Mouse (Mus musculus): ENCODE measurements around the gene Gramd1b.
A peak's percentile ranks its signal among the peaks of the same experiment; 100 is the strongest.

The Gramd1b gene

GRCm38 (mm10) chr9:40456191-40456590 lies 75.0 kb downstream of the Gramd1b start:
- no peak for DNase-seq

GRCm38 (mm10) chr9:40455336-40456185 lies 75.6 kb downstream of the Gramd1b start:
- DNase-seq, result peak; percentile 55

GRCm38 (mm10) chr9:40455020-40455335 lies 76.2 kb downstream of the Gramd1b start:
- DNase-seq, result no peak

- DNase-seq, result no peak
These were observed 77.3 kb downstream of the Gramd1b start for GRCm38 (mm10) chr9:40453889-40454288.

- DNase-seq, result no peak
These were observed 79.0 kb downstream of the Gramd1b start for GRCm38 (mm10) chr9:40452208-40452607.

GRCm38 (mm10) chr9:40450776-40451175 lies 80.4 kb downstream of the Gramd1b start:
- no peak for DNase-seq

- DNase-seq, result no peak
These were observed 80.8 kb downstream of the Gramd1b start for GRCm38 (mm10) chr9:40450417-40450714.

GRCm38 (mm10) chr9:40449610-40450416 lies 81.4 kb downstream of the Gramd1b start:
- no peak for DNase-seq

- DNase-seq, result no peak
These were observed 82.4 kb downstream of the Gramd1b start for GRCm38 (mm10) chr9:40448646-40449243.

GRCm38 (mm10) chr9:40447265-40447664 lies 83.9 kb downstream of the Gramd1b start:
- DNase-seq, result no peak

GRCm38 (mm10) chr9:40444961-40445360 lies 86.2 kb downstream of the Gramd1b start:
- DNase-seq, result no peak

- no peak for DNase-seq
These were observed 88.4 kb downstream of the Gramd1b start for GRCm38 (mm10) chr9:40442784-40443183.

GRCm38 (mm10) chr9:40439973-40440687 lies 91.1 kb downstream of the Gramd1b start:
- no peak for DNase-seq

- no peak for DNase-seq
These were observed 92.3 kb downstream of the Gramd1b start for GRCm38 (mm10) chr9:40438731-40439526.

- no peak for DNase-seq
These were observed 93.3 kb downstream of the Gramd1b start for GRCm38 (mm10) chr9:40437891-40438290.

GRCm38 (mm10) chr9:40433286-40433685 lies 97.9 kb downstream of the Gramd1b start:
- DNase-seq, result no peak

- no peak for DNase-seq
These were observed 100.2 kb downstream of the Gramd1b start for GRCm38 (mm10) chr9:40430969-40431368.

GRCm38 (mm10) chr9:40427663-40428062 lies 103.5 kb downstream of the Gramd1b start:
- no peak for DNase-seq

- no peak for DNase-seq
These were observed 104.8 kb downstream of the Gramd1b start for GRCm38 (mm10) chr9:40426282-40426964.

GRCm38 (mm10) chr9:40424874-40425273 lies 106.3 kb downstream of the Gramd1b start:
- no peak for DNase-seq

GRCm38 (mm10) chr9:40423427-40423867 lies 107.7 kb downstream of the Gramd1b start:
- DNase-seq, result no peak

Measured in right cerebral cortex, postnatal 4 days (tissue).